Mouse (Mus musculus): ENCODE data around the gene Pde1c. TPM values are rescaled to one million over a fixed set of nuclear protein-coding genes. Genes with fewer than 3 reads are reported as not detected.

Pde1c gene
- total RNA-seq, 1 experiment = 0.18 TPM

DNA sequence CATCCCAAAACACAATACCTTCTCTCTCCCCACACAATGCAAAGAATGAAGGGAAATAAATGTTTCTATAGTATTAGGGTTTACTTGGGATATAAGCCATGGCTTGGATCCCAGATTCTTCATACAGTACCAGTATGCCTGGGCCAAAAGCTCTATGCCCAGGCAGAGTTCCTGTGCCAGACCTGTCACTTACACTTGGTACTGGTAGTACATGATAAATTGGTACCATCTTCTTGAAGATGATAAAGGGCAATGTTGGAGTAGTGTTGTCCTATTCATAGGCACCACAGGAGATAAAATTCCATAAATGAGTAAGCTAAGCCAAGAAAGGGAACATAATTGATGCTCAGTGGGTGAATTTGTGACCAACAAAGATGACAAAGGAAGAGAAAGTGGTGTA is 258.6 kb downstream of the Pde1c start:
- Histone ChIP-seq H3K4me3 (ENCODE audit: insufficient read depth in 1 of 2, low read depth in 1 of 2, low read length in 2 of 2, poor library complexity in 1 of 2, severe bottlenecking in 1 of 2) (no peak overlapping the region), H3K9me3 (ENCODE audit: control insufficient read depth, insufficient read depth, low read depth, low read length) (no peaks in the 10 kb centered on the region), H3K27ac (ENCODE audit: insufficient read depth, low read depth, low read length, poor library complexity, severe bottlenecking) (no peak overlapping the region), H3K4me1 (ENCODE audit: control insufficient read depth in 2 of 2, insufficient read depth in 2 of 2, low read length in 2 of 2, poor library complexity in 1 of 2) (no peaks in the 10 kb centered on the region), H3K9ac (ENCODE audit: insufficient read depth, low read depth, low read length, poor library complexity, severe bottlenecking) (no peak overlapping the region), H3K36me3 (ENCODE audit: control insufficient read depth, insufficient read depth, low read length, poor library complexity, severe bottlenecking) (no peaks in the 10 kb centered on the region)
- in situ Hi-C loops (cut with MboI; ENCODE audit: low sequenced_read_pairs in 2 of 2, unreplicated experiment in 2 of 2) = no loop called here
- DNase-seq (ENCODE audit: low read depth, low spot score) = no peak
- no peak for TF ChIP-seq ZNF384 (IDR thresholded peaks at IDR 0.05; ENCODE audit: low read depth, low read length)
- TF ChIP-seq ZC3H11A (IDR thresholded peaks at IDR 0.05; ENCODE audit: borderline replicate concordance, low read depth, low read length) = no peak
- TF ChIP-seq MAFK (IDR thresholded peaks at IDR 0.05; ENCODE audit: insufficient read depth, low read depth, low read length) = no peak

DNA sequence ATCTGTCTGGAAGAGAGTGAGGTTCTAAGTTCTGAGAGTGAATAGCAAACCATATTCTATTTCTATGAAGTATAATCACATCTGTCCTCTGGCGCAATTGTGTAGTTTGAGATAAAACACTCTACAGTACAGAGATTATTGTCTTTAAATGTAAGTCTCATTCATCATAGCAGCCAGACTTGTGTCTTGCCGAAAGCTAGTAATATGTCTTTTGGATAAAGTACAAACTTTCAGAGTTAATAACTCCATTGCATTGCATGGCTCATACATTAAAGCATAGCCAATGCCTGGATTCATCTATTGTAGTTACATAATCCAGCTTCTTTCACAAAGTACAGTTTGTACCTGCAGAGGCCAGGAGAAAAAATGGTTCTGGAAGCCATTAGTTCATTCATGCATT is 262.8 kb downstream of the Pde1c start:
- no peaks in the 10 kb centered on the region for H3K9me3 ChIP-seq (ENCODE audit: control insufficient read depth, insufficient read depth, low read depth, low read length)
- no peaks in the 10 kb centered on the region for H3K4me1 ChIP-seq (ENCODE audit: control insufficient read depth in 2 of 2, insufficient read depth in 2 of 2, low read length in 2 of 2, poor library complexity in 1 of 2)
- in situ Hi-C loops (cut with MboI; ENCODE audit: low sequenced_read_pairs in 2 of 2, unreplicated experiment in 2 of 2) = no loop called here
- no peak overlapping the region for H3K4me3 ChIP-seq (ENCODE audit: insufficient read depth in 1 of 2, low read depth in 1 of 2, low read length in 2 of 2, poor library complexity in 1 of 2, severe bottlenecking in 1 of 2)
- no peak overlapping the region for H3K9ac ChIP-seq (ENCODE audit: insufficient read depth, low read depth, low read length, poor library complexity, severe bottlenecking)
- no peak for DNase-seq (ENCODE audit: low read depth, low spot score)
- H3K36me3 ChIP-seq (ENCODE audit: control insufficient read depth, insufficient read depth, low read length, poor library complexity, severe bottlenecking) = no peaks in the 10 kb centered on the region
- H3K27ac ChIP-seq (ENCODE audit: insufficient read depth, low read depth, low read length, poor library complexity, severe bottlenecking) = no peak overlapping the region
- TF ChIP-seq MAFK (IDR thresholded peaks at IDR 0.05; ENCODE audit: insufficient read depth, low read depth, low read length) (no peak), ZNF384 (IDR thresholded peaks at IDR 0.05; ENCODE audit: low read depth, low read length) (no peak), ZC3H11A (IDR thresholded peaks at IDR 0.05; ENCODE audit: borderline replicate concordance, low read depth, low read length) (no peak)

DNA sequence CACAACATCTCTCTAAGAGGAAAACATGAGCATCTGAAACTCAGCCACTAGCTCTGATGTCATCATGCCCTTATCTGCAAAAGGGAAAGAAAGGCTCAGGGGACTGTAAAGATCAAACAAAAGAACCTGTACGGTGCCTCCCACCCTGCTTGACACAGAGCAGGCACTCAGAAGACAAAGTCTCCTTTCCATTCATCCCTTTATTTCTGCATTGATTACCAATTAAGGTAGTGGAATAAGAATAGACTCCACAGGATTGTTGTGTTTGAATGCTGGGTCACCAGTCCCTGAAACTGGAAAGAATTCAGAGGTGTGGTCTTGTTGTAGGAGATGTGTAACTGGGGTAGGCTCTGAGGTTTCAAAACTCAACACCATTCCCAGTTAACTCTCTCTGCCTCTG is 276.7 kb downstream of the Pde1c start:
- no peaks in the 10 kb centered on the region for H3K9me3 ChIP-seq (ENCODE audit: control insufficient read depth, insufficient read depth, low read depth, low read length)
- no peak overlapping the region for H3K4me3 ChIP-seq (ENCODE audit: insufficient read depth in 1 of 2, low read depth in 1 of 2, low read length in 2 of 2, poor library complexity in 1 of 2, severe bottlenecking in 1 of 2)
- no peaks in the 10 kb centered on the region for H3K36me3 ChIP-seq (ENCODE audit: control insufficient read depth, insufficient read depth, low read length, poor library complexity, severe bottlenecking)
- no peak overlapping the region for H3K9ac ChIP-seq (ENCODE audit: insufficient read depth, low read depth, low read length, poor library complexity, severe bottlenecking)
- TF ChIP-seq CHD2 (IDR thresholded peaks at IDR 0.05; ENCODE audit: low read depth, low read length) = no peak
- TF ChIP-seq ZNF384 (IDR thresholded peaks at IDR 0.05; ENCODE audit: low read depth, low read length) = no peak
- TF ChIP-seq HCFC1 (IDR thresholded peaks at IDR 0.05; ENCODE audit: borderline replicate concordance, insufficient read depth, low read length) = no peak
- TF ChIP-seq MAFK (IDR thresholded peaks at IDR 0.05; ENCODE audit: insufficient read depth, low read depth, low read length) = no peak
- TF ChIP-seq ZC3H11A (IDR thresholded peaks at IDR 0.05; ENCODE audit: borderline replicate concordance, low read depth, low read length) = no peak
- in situ Hi-C loops (cut with MboI; ENCODE audit: low sequenced_read_pairs in 2 of 2, unreplicated experiment in 2 of 2) = no loop called here
- H3K27ac ChIP-seq (ENCODE audit: insufficient read depth, low read depth, low read length, poor library complexity, severe bottlenecking) = no peak overlapping the region
- DNase-seq (ENCODE audit: low read depth, low spot score) = peak; percentile 56
- H3K4me1 ChIP-seq (ENCODE audit: control insufficient read depth in 2 of 2, insufficient read depth in 2 of 2, low read length in 2 of 2, poor library complexity in 1 of 2) = no peaks in the 10 kb centered on the region

DNA sequence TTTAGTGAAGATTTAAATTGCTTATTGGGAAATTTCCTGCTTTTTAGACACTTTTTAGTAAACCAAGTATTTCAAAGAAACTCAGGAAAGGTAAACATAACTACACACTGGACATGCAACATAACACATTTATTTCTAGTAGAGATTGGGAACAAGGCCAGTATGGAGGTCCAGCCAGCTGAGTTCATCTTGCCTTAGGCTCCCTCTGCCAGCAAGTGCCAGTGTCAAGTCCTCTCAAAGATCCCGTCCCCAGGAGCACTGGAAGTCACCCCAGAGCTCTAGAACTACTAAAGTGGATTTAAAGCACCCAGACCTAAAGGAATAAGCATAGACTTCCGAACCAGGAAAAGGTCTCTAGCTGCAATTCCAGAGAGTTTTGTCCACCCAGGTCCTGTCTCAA is 279.6 kb downstream of the Pde1c start:
- no peaks in the 10 kb centered on the region for H3K4me1 ChIP-seq (ENCODE audit: control insufficient read depth in 2 of 2, insufficient read depth in 2 of 2, low read length in 2 of 2, poor library complexity in 1 of 2)
- no peak for DNase-seq (ENCODE audit: low read depth, low spot score)
- TF ChIP-seq CHD2 (IDR thresholded peaks at IDR 0.05; ENCODE audit: low read depth, low read length) (no peak), ZC3H11A (IDR thresholded peaks at IDR 0.05; ENCODE audit: borderline replicate concordance, low read depth, low read length) (no peak), ZNF384 (IDR thresholded peaks at IDR 0.05; ENCODE audit: low read depth, low read length) (no peak), HCFC1 (IDR thresholded peaks at IDR 0.05; ENCODE audit: borderline replicate concordance, insufficient read depth, low read length) (no peak), MAFK (IDR thresholded peaks at IDR 0.05; ENCODE audit: insufficient read depth, low read depth, low read length) (no peak)
- no peak overlapping the region for H3K9ac ChIP-seq (ENCODE audit: insufficient read depth, low read depth, low read length, poor library complexity, severe bottlenecking)
- in situ Hi-C loops (cut with MboI; ENCODE audit: low sequenced_read_pairs in 2 of 2, unreplicated experiment in 2 of 2) = no loop called here
- no peaks in the 10 kb centered on the region for H3K36me3 ChIP-seq (ENCODE audit: control insufficient read depth, insufficient read depth, low read length, poor library complexity, severe bottlenecking)
- no peaks in the 10 kb centered on the region for H3K9me3 ChIP-seq (ENCODE audit: control insufficient read depth, insufficient read depth, low read depth, low read length)
- no peak overlapping the region for H3K27ac ChIP-seq (ENCODE audit: insufficient read depth, low read depth, low read length, poor library complexity, severe bottlenecking)
- H3K4me3 ChIP-seq (ENCODE audit: insufficient read depth in 1 of 2, low read depth in 1 of 2, low read length in 2 of 2, poor library complexity in 1 of 2, severe bottlenecking in 1 of 2) = no peak overlapping the region

DNA sequence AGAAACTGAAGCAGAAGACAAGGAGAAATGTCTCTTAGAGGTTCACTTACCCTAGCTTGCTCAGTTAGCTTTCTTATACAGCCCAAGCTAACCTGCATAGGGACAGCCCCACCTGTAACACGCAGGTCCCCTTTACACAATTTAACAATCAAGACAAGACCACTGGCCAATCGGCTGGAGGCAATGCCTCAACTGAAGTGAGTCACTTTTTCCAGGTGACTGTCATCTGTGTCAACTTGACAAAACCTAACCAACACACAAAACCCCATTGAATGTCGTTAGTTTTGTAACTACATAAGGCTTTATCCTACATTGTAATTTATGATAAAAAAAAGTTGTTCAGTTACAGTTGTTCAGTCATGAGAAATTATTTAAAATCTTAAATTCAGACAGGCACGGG is 284.1 kb downstream of the Pde1c start:
- in situ Hi-C loops (cut with MboI; ENCODE audit: low sequenced_read_pairs in 2 of 2, unreplicated experiment in 2 of 2) = no loop called here
- no peak overlapping the region for H3K27ac ChIP-seq (ENCODE audit: insufficient read depth, low read depth, low read length, poor library complexity, severe bottlenecking)

More for the DNA sequence above, 284.1 kb downstream of the Pde1c start:
- DNase-seq (ENCODE audit: low read depth, low spot score) = no peak
- Histone ChIP-seq H3K36me3 (ENCODE audit: control insufficient read depth, insufficient read depth, low read length, poor library complexity, severe bottlenecking) (no peaks in the 10 kb centered on the region), H3K9me3 (ENCODE audit: control insufficient read depth, insufficient read depth, low read depth, low read length) (no peaks in the 10 kb centered on the region), H3K4me1 (ENCODE audit: control insufficient read depth in 2 of 2, insufficient read depth in 2 of 2, low read length in 2 of 2, poor library complexity in 1 of 2) (no peaks in the 10 kb centered on the region), H3K4me3 (ENCODE audit: insufficient read depth in 1 of 2, low read depth in 1 of 2, low read length in 2 of 2, poor library complexity in 1 of 2, severe bottlenecking in 1 of 2) (no peak overlapping the region), H3K9ac (ENCODE audit: insufficient read depth, low read depth, low read length, poor library complexity, severe bottlenecking) (no peak overlapping the region)
- no peak for TF ChIP-seq CHD2 (IDR thresholded peaks at IDR 0.05; ENCODE audit: low read depth, low read length)
- no peak for TF ChIP-seq MAFK (IDR thresholded peaks at IDR 0.05; ENCODE audit: insufficient read depth, low read depth, low read length)
- TF ChIP-seq ZC3H11A (IDR thresholded peaks at IDR 0.05; ENCODE audit: borderline replicate concordance, low read depth, low read length) = no peak
- no peak for TF ChIP-seq ZNF384 (IDR thresholded peaks at IDR 0.05; ENCODE audit: low read depth, low read length)
- TF ChIP-seq HCFC1 (IDR thresholded peaks at IDR 0.05; ENCODE audit: borderline replicate concordance, insufficient read depth, low read length) = no peak

Data from ES-E14 (cell line).